Mouse (Mus musculus) midbrain, postnatal 0 days (tissue): ENCODE results near the gene Gpx5. TPM values are rescaled to one million over a fixed set of nuclear protein-coding genes. Genes with fewer than 3 reads are reported as not detected.
A peak's percentile ranks its signal among the peaks of the same experiment; 100 is the strongest.

Source experiments
- ATAC-seq: fragments of 200-750 bp; cut with Nextera tagmentation; 2 replicates; pipeline ENCODE4 v1.8.0; 2017; ENCODE audit warnings: moderate number of reproducible peaks, mild to moderate bottlenecking, moderate TSS enrichment, moderate library complexity; ENCODE audit not compliant: low FRiP score
- DNase-seq: peaks from one replicate; pipeline ENCODE4 v3.0.0-alpha.2; 2015; ENCODE audit warnings: low spot score
- H3K27ac ChIP-seq: fragments of 300-500 bp; sonication (generic); 2 replicates; pipeline ENCODE4 v1.5.1; 2014; ENCODE audit warnings: low read depth, mild to moderate bottlenecking, low read length, mixed read lengths
- H3K27me3 ChIP-seq: fragments of 300-500 bp; sonication (generic); 2 replicates; pipeline ENCODE4 v1.6.1; 2014; ENCODE audit warnings: low read length, control low read depth, mixed read lengths; ENCODE audit not compliant: insufficient read depth
- H3K36me3 ChIP-seq: fragments of 300-500 bp; sonication (generic); 2 replicates; pipeline ENCODE4 v1.6.1; 2014; ENCODE audit warnings: low read length, control low read depth, mixed read lengths; ENCODE audit not compliant: insufficient read depth
- H3K4me1 ChIP-seq: fragments of 300-500 bp; sonication (generic); 2 replicates; pipeline ENCODE4 v1.6.1; 2014; ENCODE audit warnings: mild to moderate bottlenecking, control low read depth, antibody characterized with exemption, low read length, mixed read lengths; ENCODE audit not compliant: insufficient read depth
- H3K4me2 ChIP-seq: fragments of 300-500 bp; sonication (generic); 2 replicates; pipeline ENCODE4 v1.6.1; 2014; ENCODE audit warnings: low read depth, mild to moderate bottlenecking, low read length, mixed read lengths; ENCODE audit not compliant: poor library complexity, severe bottlenecking
- H3K4me3 ChIP-seq: fragments of 300-500 bp; sonication (generic); 2 replicates; pipeline ENCODE4 v1.5.1; 2014; ENCODE audit warnings: low read depth, mild to moderate bottlenecking, low read length, moderate library complexity
- H3K9ac ChIP-seq: fragments of 300-500 bp; sonication (generic); replicated peaks from 2 replicates; pipeline ENCODE4 v1.6.1; 2014; ENCODE audit warnings: mild to moderate bottlenecking, low read length, moderate library complexity, mixed read lengths; ENCODE audit not compliant: poor library complexity, severe bottlenecking
- H3K9me3 ChIP-seq: fragments of 300-500 bp; sonication (generic); 2 replicates; pipeline ENCODE4 v1.6.1; 2016; ENCODE audit warnings: low read length, control low read depth
- CTCF ChIP-seq: IDR thresholded peaks from 2 replicates; pipeline ENCODE4 v1.5.1; 2016; ENCODE audit warnings: antibody characterized with exemption, mild to moderate bottlenecking
- WGBS: fragments of 180-500 bp; shearing (Covaris S2); extraction: QIAGEN DNeasy Blood & Tissue Kit; methylation state at CpG from one replicate; pipeline ENCODE4 v1.1.7; 2014; 5-methylcytosine and 5-hydroxymethylcytosine counted together
- polyA plus RNA-seq: library from polyadenylated mRNA; unstranded; fragments of >200 nt; fragmentation: Nextera tagmentation; extraction: Ambion mirVana; gene quantifications from 2 replicates; pipeline ENCODE4 v1.2.1, GENCODE M21; 2015
- total RNA-seq: library from RNA; depleted of rRNA; stranded (reverse); fragments of >200 nt; gene quantifications from 2 replicates; pipeline ENCODE4 v1.2.3, GENCODE M21; 2014; rRNA removed

Gene Gpx5
- total RNA-seq (not detected in 2 replicates), polyA plus RNA-seq (not detected in 2 replicates)

DNA sequence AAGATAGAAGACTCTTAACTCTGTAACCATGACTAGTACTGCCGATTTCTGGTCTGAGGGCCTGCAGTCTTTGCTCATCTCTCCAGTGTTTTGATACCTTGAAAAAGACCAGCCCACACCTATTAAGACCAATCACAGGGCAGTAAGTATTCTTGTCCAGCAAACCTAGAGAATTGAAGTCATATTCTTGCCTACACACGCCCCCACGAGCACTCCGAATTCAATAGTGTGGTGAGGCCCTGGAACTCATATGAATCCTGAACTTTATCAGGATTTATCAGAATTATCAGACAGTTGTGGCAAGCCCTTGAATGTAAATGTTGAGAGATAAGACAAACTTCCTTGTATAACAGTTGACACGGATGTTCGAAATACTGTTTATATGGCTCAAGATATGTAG, at the start of gene Gpx5:
Gene Gpx5, minus strand, starts transcription at position 101 of the 400 bp plus-strand sequence.
- no peak within 1 kb of the TSS for H3K4me2 ChIP-seq
- DNase-seq (no peak), ATAC-seq (no peak)
- H3K27me3 ChIP-seq = no peaks in the 10 kb centered on the region
- 95% methylated on average over 6 of the region's 6 CpGs for WGBS
- TF ChIP-seq CTCF = no peak
- no peak within 1 kb of the TSS for H3K4me3 ChIP-seq
- no peaks in the 10 kb centered on the region for H3K9me3 ChIP-seq
- H3K9ac ChIP-seq = no peak within 1 kb of the TSS
- no peaks in the 10 kb centered on the region for H3K4me1 ChIP-seq
- no peak within 1 kb of the TSS for H3K27ac ChIP-seq
- no peaks in the 10 kb centered on the region for H3K36me3 ChIP-seq

GRCm38 (mm10) chr13:21327424-21327823, 34.9 kb upstream of the Gpx5 start:
- Histone ChIP-seq H3K4me1 (0 out of 2 replicates have a peak, but pooled peaks cover 5% of the 10 kb centered on the region), H3K9ac (0 out of 2 replicates have a peak overlapping the region, but pooled peaks have one; percentile 9), H3K27me3 (0 out of 2 replicates have a peak, but pooled peaks cover 4% of the 10 kb centered on the region), H3K27ac (no peak overlapping the region), H3K4me2 (peak overlapping the region; percentile 64), H3K9me3 (no peaks in the 10 kb centered on the region), H3K36me3 (no peaks in the 10 kb centered on the region), H3K4me3 (peak overlapping the region; percentile 39)
- no peak for TF ChIP-seq CTCF
- ATAC-seq (no peak), DNase-seq (peak; percentile 8)
- WGBS = under 1% methylated on average over 9 of the region's 9 CpGs

- TF ChIP-seq CTCF = peak; percentile 91
- Histone ChIP-seq H3K9ac (no peak overlapping the region; the same call in 1 of the 2 replicates), H3K9me3 (no peaks in the 10 kb centered on the region), H3K27me3 (0 out of 2 replicates have a peak, but pooled peaks cover 4% of the 10 kb centered on the region), H3K27ac (no peak overlapping the region), H3K4me1 (0 out of 2 replicates have a peak, but pooled peaks cover 5% of the 10 kb centered on the region), H3K4me2 (peak overlapping the region; percentile 64), H3K4me3 (peak overlapping the region; percentile 39), H3K36me3 (no peaks in the 10 kb centered on the region)
- DNase-seq (peak; percentile 90), ATAC-seq (peak; percentile 59)
- WGBS = under 1% methylated on average over 24 of the region's 24 CpGs
Observed at GRCm38 (mm10) chr13:21326657-21327211, 34.2 kb upstream of the Gpx5 start.

DNA sequence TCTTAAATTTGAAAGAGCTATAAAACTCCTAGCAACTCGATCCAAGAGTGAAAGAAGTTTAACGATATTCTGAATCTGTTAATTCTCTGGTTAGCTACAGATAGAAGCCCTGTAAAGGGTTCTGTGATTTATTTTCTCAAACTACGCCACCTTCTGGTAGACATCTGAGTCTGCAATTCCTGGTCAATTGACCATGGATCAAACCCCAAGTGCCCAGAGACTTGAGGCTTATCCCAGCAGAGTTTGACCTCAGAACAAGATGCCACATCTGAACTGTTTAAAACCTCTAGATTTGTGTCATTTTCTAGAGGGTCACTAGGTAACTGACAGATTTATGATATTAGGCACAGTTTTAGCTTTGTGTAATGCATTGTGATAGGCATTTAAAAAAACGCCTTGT, 33.7 kb upstream of the Gpx5 start:
- Histone ChIP-seq H3K4me2 (peak overlapping the region; percentile 64), H3K36me3 (no peaks in the 10 kb centered on the region), H3K4me3 (peak overlapping the region; percentile 39), H3K27me3 (0 out of 2 replicates have a peak, but pooled peaks cover 4% of the 10 kb centered on the region), H3K9me3 (no peaks in the 10 kb centered on the region), H3K4me1 (0 out of 2 replicates have a peak, but pooled peaks cover 5% of the 10 kb centered on the region), H3K9ac (no peak overlapping the region), H3K27ac (no peak overlapping the region)
- 6% methylated on average over 4 of the region's 4 CpGs for WGBS
- TF ChIP-seq CTCF = peak; percentile 64
- DNase-seq = peak; percentile 52
- ATAC-seq = peak; percentile 59; the same call in 1 of the 2 replicates

DNA sequence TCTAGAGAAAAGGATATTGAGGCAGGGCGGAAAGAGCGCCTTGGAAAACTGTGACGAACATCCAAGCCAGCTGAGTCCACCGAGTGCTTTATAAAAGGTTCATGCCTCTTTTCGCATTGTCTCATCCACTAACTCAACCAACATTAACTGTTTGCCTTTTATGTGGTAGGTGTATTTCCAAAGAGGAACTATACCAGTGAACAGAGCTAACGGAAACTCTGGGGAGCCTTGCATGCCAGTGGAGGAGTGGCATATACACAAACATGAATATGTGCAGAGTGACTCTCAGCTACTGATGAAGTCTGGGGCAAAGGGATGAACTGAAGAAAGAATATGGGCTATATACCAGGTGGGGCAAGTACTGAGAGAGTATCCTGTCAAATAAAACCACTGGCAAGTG, 30.9 kb upstream of the Gpx5 start:
- Histone ChIP-seq H3K36me3 (no peaks in the 10 kb centered on the region), H3K27ac (no peak overlapping the region), H3K4me1 (0 out of 2 replicates have a peak, but pooled peaks cover 5% of the 10 kb centered on the region), H3K27me3 (0 out of 2 replicates have a peak, but pooled peaks cover 4% of the 10 kb centered on the region), H3K9me3 (no peaks in the 10 kb centered on the region), H3K4me2 (peak overlapping the region; percentile 50), H3K4me3 (peak overlapping the region; percentile 43; the same call in 1 of the 2 replicates), H3K9ac (no peak overlapping the region)
- WGBS = 68% methylated on average over 6 of the region's 6 CpGs
- no peak for DNase-seq
- no peak for TF ChIP-seq CTCF
- no peak for ATAC-seq
